Mouse (Mus musculus) embryonic facial prominence, embryonic 14.5 days (tissue): ENCODE measurements at regions not wholly inside any gene's neighbourhood (a gene's known extent, or its start where the extent isn't known, plus 50 kb on each side); places are given as distances from the start of the nearest gene placed in this dataset.

Experiments
- ATAC-seq: fragments of 200-750 bp; cut with Nextera tagmentation; 2 replicates; pipeline ENCODE4 v1.8.0; 2017; ENCODE audit warnings: low read depth, moderate number of reproducible peaks, moderate TSS enrichment
- DNase-seq: peaks from one replicate; pipeline ENCODE4 v3.0.0-alpha.2; 2015; ENCODE audit warnings: low spot score
- H3K27ac ChIP-seq: fragments of 300-500 bp; sonication (generic); replicated peaks from 2 replicates; pipeline ENCODE4 v1.5.1; 2014; ENCODE audit warnings: low read depth, mild to moderate bottlenecking, low read length, moderate library complexity
- H3K27me3 ChIP-seq: fragments of 300-500 bp; sonication (generic); replicated peaks from 2 replicates; pipeline ENCODE4 v1.6.1; 2014; ENCODE audit warnings: low read length; ENCODE audit not compliant: control insufficient read depth, insufficient read depth
- H3K36me3 ChIP-seq: fragments of 300-500 bp; sonication (generic); 2 replicates; pipeline ENCODE4 v1.6.1; 2014; ENCODE audit warnings: low read length, mixed read lengths; ENCODE audit not compliant: control insufficient read depth, insufficient read depth
- H3K4me1 ChIP-seq: fragments of 300-500 bp; sonication (generic); 2 replicates; pipeline ENCODE4 v1.6.1; 2014; ENCODE audit warnings: antibody characterized with exemption, low read length; ENCODE audit not compliant: control insufficient read depth, insufficient read depth
- H3K4me2 ChIP-seq: fragments of 300-500 bp; sonication (generic); 2 replicates; pipeline ENCODE4 v1.6.1; 2014; ENCODE audit warnings: low read depth, mild to moderate bottlenecking, low read length, moderate library complexity, mixed read lengths
- H3K4me3 ChIP-seq: fragments of 300-500 bp; sonication (generic); 2 replicates; pipeline ENCODE4 v1.5.1; 2014; ENCODE audit warnings: low read depth, mild to moderate bottlenecking, low read length
- H3K9ac ChIP-seq: fragments of 300-500 bp; sonication (generic); 2 replicates; pipeline ENCODE4 v1.6.1; 2014; ENCODE audit warnings: low read depth, mild to moderate bottlenecking, low read length, moderate library complexity, mixed read lengths
- H3K9me3 ChIP-seq: fragments of 300-500 bp; sonication (generic); 2 replicates; pipeline ENCODE4 v1.6.1; 2016; ENCODE audit warnings: low read length; ENCODE audit not compliant: control insufficient read depth
- WGBS: fragments of 180-500 bp; shearing (Covaris S2); extraction: QIAGEN DNeasy Blood & Tissue Kit; methylation state at CpG from one replicate; pipeline ENCODE4 v1.1.7; 2014; 5-methylcytosine and 5-hydroxymethylcytosine counted together

GRCm38 (mm10) chr5:134804291-134805049, 57.3 kb upstream of the Eln start:
- Histone ChIP-seq H3K36me3 (no peaks in the 10 kb centered on the region), H3K27me3 (no peaks in the 10 kb centered on the region), H3K4me1 (no peaks in the 10 kb centered on the region), H3K9me3 (no peaks in the 10 kb centered on the region), H3K27ac (no peak overlapping the region), H3K4me3 (no peak overlapping the region), H3K9ac (no peak overlapping the region), H3K4me2 (no peak overlapping the region)
- no peak for ATAC-seq
- no peak for DNase-seq
- WGBS: 91% methylated on average over 19 of the region's 20 CpGs

GRCm38 (mm10) chr5:134802161-134802719, 55.1 kb upstream of the Eln start:
- no peaks in the 10 kb centered on the region for H3K4me1 ChIP-seq
- WGBS: 84% methylated on average over 11 of the region's 11 CpGs
- no peaks in the 10 kb centered on the region for H3K27me3 ChIP-seq
- DNase-seq (no peak), ATAC-seq (no peak)
- H3K9me3 ChIP-seq: no peaks in the 10 kb centered on the region
- H3K4me3 ChIP-seq: no peak overlapping the region
- H3K36me3 ChIP-seq: no peaks in the 10 kb centered on the region
- no peak overlapping the region for H3K4me2 ChIP-seq
- no peak overlapping the region for H3K27ac ChIP-seq
- no peak overlapping the region for H3K9ac ChIP-seq

GRCm38 (mm10) chr5:134800481-134800880, 53.4 kb upstream of the Eln start:
- H3K4me3 ChIP-seq: no peak overlapping the region
- no peak for ATAC-seq
- WGBS: 84% methylated on average over 3 of the region's 3 CpGs

GRCm38 (mm10) chr5:134799911-134800310, 52.8 kb upstream of the Eln start:
- DNase-seq: no peak
- Histone ChIP-seq H3K9me3 (no peaks in the 10 kb centered on the region), H3K4me2 (no peak overlapping the region), H3K4me3 (no peak overlapping the region), H3K27ac (no peak overlapping the region), H3K27me3 (no peaks in the 10 kb centered on the region), H3K9ac (no peak overlapping the region), H3K4me1 (no peaks in the 10 kb centered on the region), H3K36me3 (no peaks in the 10 kb centered on the region)
- ATAC-seq: no peak

More at GRCm38 (mm10) chr5:134800481-134800880, 53.4 kb upstream of the Eln start:
- no peak overlapping the region for H3K27ac ChIP-seq
- no peaks in the 10 kb centered on the region for H3K9me3 ChIP-seq
- no peaks in the 10 kb centered on the region for H3K27me3 ChIP-seq
- H3K9ac ChIP-seq: no peak overlapping the region
- no peaks in the 10 kb centered on the region for H3K36me3 ChIP-seq
- H3K4me2 ChIP-seq: no peak overlapping the region
- H3K4me1 ChIP-seq: no peaks in the 10 kb centered on the region
- DNase-seq: no peak

GRCm38 (mm10) chr5:134797688-134798094, 50.6 kb upstream of the Eln start:
- Histone ChIP-seq H3K4me2 (no peak overlapping the region), H3K36me3 (no peaks in the 10 kb centered on the region), H3K4me3 (no peak overlapping the region), H3K4me1 (no peaks in the 10 kb centered on the region), H3K9ac (no peak overlapping the region), H3K9me3 (no peaks in the 10 kb centered on the region), H3K27ac (no peak overlapping the region), H3K27me3 (no peaks in the 10 kb centered on the region)
- DNase-seq (no peak), ATAC-seq (no peak)
- 63% methylated on average over 18 of the region's 18 CpGs for WGBS
